Mouse (Mus musculus) adrenal gland, postnatal 10 days (tissue): ENCODE measurements around the gene Fbxl17. TPM values are rescaled to one million over a fixed set of nuclear protein-coding genes. Genes with fewer than 3 reads are reported as not detected.

Experiments
- DNase-seq: peaks from one replicate; pipeline ENCODE4 v3.0.0; 2021; ENCODE audit warnings: mixed read lengths
- total RNA-seq, 2 experiments: library from RNA; stranded (reverse); gene quantifications; 2 replicates each; pipeline ENCODE4 v1.2.3; 2021

Gene Fbxl17
- total RNA-seq, 2 experiments from 2014 or later: 25.0 to 32.7 TPM

GRCm38 (mm10) chr17:63209151-63209550 lies 290.7 kb downstream of the Fbxl17 start:
- DNase-seq: no peak

GRCm38 (mm10) chr17:63208346-63208745 lies 291.5 kb downstream of the Fbxl17 start:
- no peak for DNase-seq

DNA sequence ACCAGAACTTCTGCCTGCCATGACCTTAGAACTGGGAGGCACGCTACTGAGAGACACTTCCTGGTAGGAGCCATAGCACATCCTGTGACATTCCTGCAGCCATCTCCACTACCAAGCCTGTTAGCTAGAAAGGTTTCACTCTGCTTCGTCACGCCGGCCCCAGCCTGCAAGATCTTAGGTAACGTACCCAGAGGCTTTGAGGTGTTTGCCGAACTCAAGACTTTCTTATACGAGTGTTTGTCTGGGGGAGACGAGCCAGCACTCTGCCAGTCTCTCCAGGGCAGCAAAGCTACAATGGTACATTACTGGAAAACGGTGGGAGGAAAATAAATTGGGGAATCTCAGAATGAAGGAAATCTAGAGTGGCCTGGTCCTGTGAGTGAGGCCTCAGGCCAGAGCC lies 292.1 kb downstream of the Fbxl17 start:
- DNase-seq: no peak

DNA sequence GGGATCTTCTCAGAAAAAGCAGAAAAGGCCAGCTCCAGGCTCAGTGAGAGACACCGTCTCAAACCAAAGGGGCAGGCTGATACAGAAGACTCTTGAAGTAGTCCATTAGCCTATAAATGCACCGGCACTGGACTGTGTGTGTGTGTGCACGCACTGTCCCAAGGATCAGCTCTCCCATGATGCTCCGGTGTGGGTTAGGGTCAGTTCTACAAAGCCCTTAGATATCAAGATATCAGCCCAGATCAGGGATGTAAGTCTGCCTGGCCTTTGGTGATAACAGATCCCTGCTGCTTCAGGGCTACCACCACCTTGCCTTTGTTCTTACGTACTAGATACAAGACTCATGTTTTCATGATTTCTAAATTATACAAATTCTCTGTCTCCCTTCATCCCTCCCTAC lies 294.5 kb downstream of the Fbxl17 start:
- DNase-seq: no peak

DNA sequence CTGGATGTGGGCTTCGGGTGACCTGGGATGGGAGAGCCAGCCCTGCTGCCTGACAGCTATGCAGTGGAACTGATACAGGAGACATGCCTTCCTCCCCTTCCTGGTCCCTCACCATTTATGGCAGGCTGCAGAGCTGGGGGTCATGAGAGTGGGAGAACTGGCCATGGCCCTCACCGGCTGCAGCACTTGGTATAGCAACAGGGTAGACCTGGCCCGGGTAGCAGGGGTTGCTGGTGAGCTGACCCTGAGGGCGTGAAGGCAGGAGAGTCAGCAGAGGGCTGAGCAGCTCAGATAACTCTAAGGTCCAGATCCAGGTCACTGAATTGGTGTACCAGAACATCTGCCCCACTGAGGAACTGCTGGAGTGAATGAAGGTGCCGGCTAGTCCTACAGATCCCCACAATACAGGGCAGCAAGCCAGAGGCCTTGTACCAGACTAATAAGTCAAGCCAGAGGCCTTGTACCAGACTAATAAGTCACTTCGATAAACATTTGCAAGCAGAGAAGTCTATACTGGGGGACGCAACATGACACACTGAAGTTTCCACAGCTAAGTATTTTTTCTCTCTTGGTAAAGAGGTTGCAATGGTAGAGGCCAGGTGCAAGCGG lies 296.1 kb downstream of the Fbxl17 start:
- DNase-seq: peak; percentile 69

- no peak for DNase-seq
Observed at GRCm38 (mm10) chr17:63198703-63199102, 301.1 kb downstream of the Fbxl17 start.

DNA sequence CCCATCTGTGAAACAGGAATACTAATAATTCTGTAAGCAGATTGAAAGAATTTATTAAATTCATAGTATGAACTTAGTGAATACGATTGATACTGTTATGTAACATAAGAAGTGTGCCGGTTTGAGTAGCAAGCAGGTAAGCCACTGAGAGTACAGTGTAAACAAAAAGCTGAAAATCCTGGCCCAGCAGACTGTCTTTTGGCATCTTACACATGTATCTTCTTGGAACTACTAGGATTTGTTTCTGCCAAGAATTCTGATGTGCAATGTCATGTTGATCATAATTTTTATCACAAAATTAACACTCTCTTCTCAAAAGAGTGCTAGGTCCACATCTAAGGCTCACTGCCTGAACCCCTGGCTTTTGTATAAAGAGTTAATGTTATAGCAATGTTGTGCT lies 304.3 kb downstream of the Fbxl17 start:
- DNase-seq: no peak

- DNase-seq: no peak
Observed at GRCm38 (mm10) chr17:63193196-63193595, 306.6 kb downstream of the Fbxl17 start.

DNA sequence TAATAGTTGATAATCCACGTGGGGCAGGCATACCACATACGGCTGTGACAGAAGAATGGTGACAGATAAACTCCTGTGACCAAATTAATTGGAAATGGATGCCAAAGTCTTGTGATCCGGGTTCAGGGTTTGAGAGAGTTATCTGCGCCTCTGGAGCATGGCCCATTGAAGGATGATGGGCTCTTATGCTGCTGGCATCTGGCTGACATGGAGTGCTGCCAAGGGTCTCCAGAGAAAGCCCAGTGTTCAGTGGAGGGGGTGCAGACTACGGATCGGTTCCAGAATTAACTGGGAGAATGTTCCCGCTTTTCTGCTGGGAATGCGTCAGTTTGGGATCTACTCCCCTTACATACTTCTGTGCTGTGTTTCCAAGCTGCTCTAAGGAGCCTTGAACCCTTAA lies 308.5 kb downstream of the Fbxl17 start:
- no peak for DNase-seq

- no peak for DNase-seq
Observed at GRCm38 (mm10) chr17:63189274-63189673, 310.5 kb downstream of the Fbxl17 start.

DNA sequence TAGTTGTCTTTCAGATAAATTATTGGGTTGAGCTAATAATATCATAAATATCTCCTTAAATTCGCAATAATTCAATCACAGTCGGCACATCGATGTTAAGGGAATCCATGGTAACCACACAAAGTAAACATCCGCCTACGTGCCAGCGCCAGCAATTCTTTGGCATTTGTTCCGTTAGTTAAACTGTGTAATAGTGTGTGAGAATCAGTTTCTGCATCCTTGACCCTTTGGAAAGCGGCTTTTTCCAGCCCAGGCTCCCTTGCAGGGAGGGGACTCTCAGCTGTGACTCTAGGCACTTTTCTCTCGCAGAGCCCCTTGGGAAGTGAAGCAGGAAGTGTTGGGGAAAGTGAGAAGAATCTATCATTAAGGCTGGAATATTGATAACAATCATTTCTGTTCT lies 314.3 kb downstream of the Fbxl17 start:
- DNase-seq: peak; percentile 54

GRCm38 (mm10) chr17:63184844-63185504 lies 314.8 kb downstream of the Fbxl17 start:
- no peak for DNase-seq

GRCm38 (mm10) chr17:63183431-63183830 lies 316.4 kb downstream of the Fbxl17 start:
- no peak for DNase-seq

DNA sequence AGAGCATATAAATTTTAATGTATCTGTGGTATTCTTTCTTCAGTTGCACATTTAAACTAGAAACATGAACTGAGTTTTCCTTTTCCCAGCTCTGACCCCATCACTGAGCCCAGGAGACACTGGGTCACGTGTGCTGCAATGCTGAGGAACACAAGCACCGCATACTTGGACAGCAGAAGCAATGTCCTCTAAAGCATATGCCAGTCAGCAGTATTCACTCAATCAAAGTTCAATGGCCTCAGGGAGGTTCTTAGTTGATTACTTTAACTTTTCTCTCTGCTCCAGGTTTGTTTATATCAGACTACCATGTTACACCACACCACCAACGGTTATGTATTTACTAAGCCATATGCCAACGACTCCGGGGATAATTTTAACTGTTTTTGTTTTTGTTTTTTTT lies 318.2 kb downstream of the Fbxl17 start:
- DNase-seq: no peak

DNA sequence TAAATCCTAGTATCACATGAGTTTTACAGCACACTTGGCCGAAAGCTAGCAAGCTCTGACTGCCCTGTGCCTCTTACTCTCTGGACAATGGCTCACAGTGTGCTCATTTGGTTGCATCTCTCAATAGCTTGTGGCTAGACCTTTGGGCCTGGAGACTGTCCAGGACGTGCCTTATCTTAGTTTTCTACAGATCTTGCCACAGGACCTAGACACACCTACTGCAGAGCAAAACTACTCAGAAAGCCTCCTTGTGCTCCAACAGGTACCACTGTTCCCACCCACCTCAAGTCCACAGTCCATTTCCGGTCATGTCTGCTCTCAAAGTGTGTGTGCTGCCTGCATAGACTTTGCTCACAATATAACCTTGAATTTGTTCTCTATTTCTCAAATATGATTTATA lies 319.8 kb downstream of the Fbxl17 start:
- no peak for DNase-seq

- DNase-seq: no peak
Observed at GRCm38 (mm10) chr17:63178331-63178730, 321.5 kb downstream of the Fbxl17 start.

DNA sequence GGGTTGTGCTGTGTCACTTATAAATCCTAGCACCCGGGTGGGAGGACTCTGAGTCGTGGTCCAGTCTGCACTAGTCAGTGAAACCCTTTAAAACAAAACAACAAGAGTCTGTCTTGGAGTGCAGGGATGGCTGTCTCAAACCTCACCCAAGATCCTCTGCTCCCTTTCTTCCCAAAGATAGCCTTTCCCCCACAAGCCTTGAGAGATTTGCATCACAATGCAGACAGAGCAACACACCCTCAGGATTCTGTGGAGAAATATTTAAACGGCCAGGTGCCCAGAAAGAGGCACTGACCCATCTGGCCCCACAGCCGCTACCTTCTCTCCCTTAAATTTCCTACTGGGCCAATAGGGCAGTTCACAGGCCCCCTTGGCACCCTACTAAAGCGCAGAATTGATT lies 323.4 kb downstream of the Fbxl17 start:
- DNase-seq: no peak

DNA sequence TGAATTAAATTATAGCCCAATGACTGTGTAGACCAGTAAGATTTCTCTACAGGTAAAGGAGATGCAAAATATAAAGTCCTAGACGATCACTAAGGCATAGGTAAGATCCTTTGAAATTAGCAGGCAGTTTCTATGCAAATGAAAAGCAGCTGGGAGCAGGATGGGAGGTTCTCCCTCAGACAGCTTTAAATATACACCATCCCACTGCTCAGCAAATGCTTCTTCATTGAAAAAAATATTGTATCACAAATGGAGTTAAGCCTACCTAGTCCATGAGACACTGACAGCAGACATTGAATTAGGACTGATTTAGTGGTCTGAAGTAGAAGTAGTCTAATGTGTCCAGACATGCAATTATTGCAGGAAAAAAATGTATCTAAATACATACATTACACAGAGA lies 327.1 kb downstream of the Fbxl17 start:
- no peak for DNase-seq

GRCm38 (mm10) chr17:63171890-63172491 lies 327.8 kb downstream of the Fbxl17 start:
- DNase-seq: no peak

GRCm38 (mm10) chr17:63171264-63171663 lies 328.6 kb downstream of the Fbxl17 start:
- no peak for DNase-seq

DNA sequence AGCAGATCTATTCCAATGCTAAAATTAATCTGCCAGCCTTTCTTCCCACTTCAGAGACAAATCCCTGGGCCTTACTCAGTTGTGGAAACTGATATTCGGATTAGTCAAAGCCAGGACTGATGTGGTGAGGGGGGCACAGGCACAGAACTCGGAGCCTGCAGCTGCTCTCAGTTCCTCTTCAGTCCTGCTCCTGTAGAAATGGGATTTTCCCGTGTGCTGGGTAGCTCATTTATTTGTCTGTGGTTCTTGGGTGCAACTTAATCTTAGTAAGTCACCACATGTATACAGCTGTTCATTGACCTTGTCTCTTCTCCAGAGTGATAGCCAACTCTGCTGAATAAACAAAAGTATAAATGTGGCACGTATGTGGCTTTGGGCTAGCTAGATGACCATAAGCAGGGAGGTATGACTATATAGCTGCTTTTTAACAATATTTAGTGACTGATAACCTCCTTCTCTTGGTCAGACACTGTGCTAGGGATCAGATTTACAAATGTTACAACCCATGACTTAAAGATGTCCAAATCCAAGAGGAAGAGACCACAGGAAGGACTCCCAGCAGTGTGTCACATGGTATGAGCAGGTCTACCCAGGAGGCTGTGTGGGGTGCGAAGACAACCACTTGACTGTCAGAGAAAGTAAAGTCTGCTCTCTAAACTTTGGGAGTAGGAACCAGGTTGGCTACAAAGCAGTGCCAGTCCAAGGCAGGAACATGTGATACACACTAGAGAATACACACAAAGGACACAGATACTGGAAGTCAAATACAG lies 331.6 kb downstream of the Fbxl17 start:
- DNase-seq: no peak

DNA sequence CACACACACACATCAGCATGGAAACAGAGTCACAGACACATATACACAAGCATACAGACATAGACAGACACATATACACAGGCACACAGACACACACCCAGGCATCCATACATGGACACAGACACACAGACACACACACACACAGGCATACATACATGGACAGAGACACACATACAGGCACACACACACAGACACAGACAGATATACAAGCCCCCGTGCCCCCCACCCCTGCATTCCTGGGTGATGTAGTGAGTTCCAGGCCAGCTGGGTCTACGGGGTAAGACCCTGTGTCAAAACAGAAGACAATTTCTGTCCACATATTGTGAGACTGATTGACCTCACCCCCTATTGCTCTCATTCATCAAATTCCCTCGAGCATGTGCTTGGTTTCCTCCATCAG lies 332.6 kb downstream of the Fbxl17 start:
- no peak for DNase-seq

DNA sequence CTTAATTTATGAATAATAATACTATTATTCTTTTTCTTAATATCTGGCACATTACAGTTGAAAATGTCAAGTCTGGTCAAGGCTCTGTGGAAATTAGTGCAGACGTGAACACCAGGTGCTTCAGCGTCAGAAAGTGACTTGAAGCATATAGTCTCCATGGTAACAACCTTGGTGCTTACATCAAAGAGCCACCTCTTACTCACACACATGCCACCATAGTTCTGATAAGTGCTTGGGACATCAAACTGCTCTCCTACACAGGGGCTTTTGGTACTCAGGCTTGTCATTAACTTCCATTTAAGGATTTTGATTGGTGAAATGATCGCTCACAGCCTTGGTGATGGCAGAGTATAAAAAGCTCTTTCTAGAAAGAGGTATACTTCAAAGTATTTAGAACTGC lies 333.1 kb downstream of the Fbxl17 start:
- no peak for DNase-seq
